ENCODE assay signal across 9 mouse cellular contexts in the genomic region with DNA sequence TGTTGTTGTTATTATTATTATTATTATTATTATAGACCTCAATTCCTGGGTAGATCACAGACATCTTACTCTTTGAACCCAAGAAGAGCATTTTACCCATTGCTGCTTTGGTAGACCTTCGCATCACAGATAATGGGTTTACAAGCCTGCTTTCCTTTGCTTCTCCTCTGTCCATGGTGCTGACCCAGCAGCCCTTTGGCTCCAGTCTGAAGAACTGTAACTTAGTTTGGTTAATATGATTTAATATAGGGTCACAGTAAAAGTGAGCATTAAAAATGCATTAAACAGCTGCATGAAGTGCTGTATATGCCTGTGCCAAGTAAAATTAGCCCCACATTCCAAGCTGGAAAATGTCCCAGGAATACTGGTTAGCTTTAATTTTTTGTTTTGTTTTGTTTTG. TPM values are rescaled to one million over a fixed set of nuclear protein-coding genes. Genes with fewer than 3 reads are reported as not detected.
DNase-seq lines count a peak whose midpoint lies in the region; ATAC-seq lines count a peak whose summit lies in the region.
"Had no signal": no experiment of that assay in that cellular context is flagged by ENCODE, and none has a peak within 500 bp of the region (broad histone marks: within the 10 kb centered on the region; RNA-seq: fewer than 3 reads in every experiment).

No protein-coding gene starts in this region.

- H3K9me3 ChIP-seq in liver, embryonic 12.5 days (replicated peaks): no peaks in the 10 kb centered on the region

- intact Hi-C loops in left cerebral cortex, postnatal 25 days (cut with DNase I): no loop called here

- no peak overlapping the region for H3K9ac ChIP-seq in liver, embryonic 12.5 days
- H3K9ac ChIP-seq: limb, embryonic 12.5 days had no signal

- 30% methylated on average over 1 of the region's 1 CpGs for WGBS in liver, embryonic 12.5 days (ENCODE audit: insufficient replicate concordance)

- H3K4me3 ChIP-seq in liver, embryonic 12.5 days: no peak overlapping the region
- H3K4me3 ChIP-seq: limb, embryonic 12.5 days had no signal

- H3K36me3 ChIP-seq in liver, embryonic 12.5 days: no peaks in the 10 kb centered on the region
- H3K36me3 ChIP-seq: limb, embryonic 12.5 days had no signal

- peak; percentile 54 for DNase-seq in liver
- DNase-seq in adrenal gland, adult 8-10 months: peak; percentile 9
- DNase-seq in kidney, postnatal 10 days: peak; percentile 88
- peak; percentile 81 for DNase-seq in testis, postnatal 10 days (ENCODE audit: low spot score)
- no peak for DNase-seq in layer of hippocampus, adult 9-10 months (ENCODE audit: low spot score)
- no peak for DNase-seq in left cerebral cortex, postnatal 25 days (ENCODE audit: low spot score in 2 of 2)
- DNase-seq in cerebellum, postnatal 4 days (ENCODE audit: low spot score in 2 of 2): no peak

- H3K27ac ChIP-seq in liver, embryonic 12.5 days: no peak overlapping the region
- H3K27ac ChIP-seq: limb, embryonic 12.5 days had no signal

- H3K4me2 ChIP-seq in liver, embryonic 12.5 days: no peak overlapping the region
- H3K4me2 ChIP-seq: limb, embryonic 12.5 days had no signal

- peaks cover 27% of the 10 kb centered on the region for H3K27me3 ChIP-seq in liver, embryonic 12.5 days (replicated peaks)
- H3K27me3 ChIP-seq: limb, embryonic 12.5 days had no signal

- no peak for ATAC-seq in liver, embryonic 12.5 days

- peaks cover 5% of the 10 kb centered on the region for H3K4me1 ChIP-seq in liver, embryonic 12.5 days

RNA-seq across cellular contexts. Expression of a gene that starts 3.1 kb away (rescaled TPM):
- 0.48 and 0.59 TPM in 2 replicates for polyA plus RNA-seq in liver, embryonic 12.5 days (2016; fragmentation: Nextera tagmentation; extraction: Ambion mirVana)
- 1 to 10 TPM; 1.7 to 5.7 (median 4.1) TPM for total RNA-seq in adrenal gland, adult 8-10 months (2022)
- 10 to 100 TPM; 14.3 to 18.8 TPM for total RNA-seq in left cerebral cortex, postnatal 25 days (2021)

RNA-seq across cellular contexts. Expression of a gene that starts 41.3 kb away (rescaled TPM):
- polyA plus RNA-seq in liver, embryonic 12.5 days (2016; fragmentation: Nextera tagmentation; extraction: Ambion mirVana): 2.4 and 2.6 TPM in 2 replicates
- not detected for total RNA-seq in adrenal gland, adult 8-10 months (2022)
- not detected for total RNA-seq in left cerebral cortex, postnatal 25 days (2021)

Comparison
In these comparisons a context has a peak if more than half of its experiments do, and no peak if none do; other contexts are left out.
1. DNase-seq: peak in liver (single experiment), adrenal gland, adult 8-10 months (single experiment), kidney, postnatal 10 days (single experiment) and testis, postnatal 10 days (single experiment); none in layer of hippocampus, adult 9-10 months (single experiment), left cerebral cortex, postnatal 25 days (0 of 2) and cerebellum, postnatal 4 days (0 of 2).